Mouse (Mus musculus): ENCODE measurements around the gene Lgmn.

Gene Lgmn

GRCm38 (mm10) chr12:102346507-102346906, 93.1 kb downstream of the Lgmn start:
- DNase-seq (ENCODE audit: low spot score): no peak

GRCm38 (mm10) chr12:102345031-102345815, 94.4 kb downstream of the Lgmn start:
- DNase-seq (ENCODE audit: low spot score): no peak
